Mouse (Mus musculus) activated CD4-positive, CD25-positive, alpha-beta regulatory T cell, adult 4 months (primary cell): ENCODE results near the gene Serpinb12. TPM values are rescaled to one million over a fixed set of nuclear protein-coding genes. Genes with fewer than 3 reads are reported as not detected.
"Not testable (repeated sequence)": the region's sequence is repeated elsewhere in the genome, so short reads cannot be mapped to it uniquely, and the experiment has no call there.

Experiments used
- ATAC-seq: one replicate; pipeline ENCODE4 v1.8.0; 2017
- polyA plus RNA-seq, 2 experiments: library from polyadenylated mRNA; unstranded; fragments of 100-300 nt; shearing (Covaris generic); gene quantifications; one replicate each; pipeline ENCODE4 v1.2.1; 2017

The Serpinb12 gene
- polyA plus RNA-seq: not detected

DNA sequence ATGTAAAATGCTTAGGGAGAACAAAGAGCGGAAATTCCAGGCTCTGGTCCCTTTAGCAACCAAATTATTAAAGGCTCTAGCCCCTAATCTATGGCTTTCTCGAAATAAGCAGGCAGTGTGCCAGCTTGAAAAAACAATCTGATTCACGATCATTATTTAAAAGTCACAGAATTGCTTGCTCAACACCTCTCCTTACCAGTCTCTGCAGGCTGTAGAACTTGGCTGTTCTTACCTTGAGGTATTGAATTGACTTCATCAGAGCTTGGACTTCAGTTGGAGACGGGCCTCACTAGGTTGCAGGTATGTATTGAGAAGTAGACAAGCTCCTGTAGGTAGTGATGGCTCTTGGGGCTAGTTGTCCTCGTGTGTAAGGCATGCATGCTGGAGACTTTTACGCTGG lies at the start of gene Serpinb12:
TSS of gene Serpinb12 (plus strand) at position 185 of the 400 bp plus-strand sequence.
- ATAC-seq: no peak

DNA sequence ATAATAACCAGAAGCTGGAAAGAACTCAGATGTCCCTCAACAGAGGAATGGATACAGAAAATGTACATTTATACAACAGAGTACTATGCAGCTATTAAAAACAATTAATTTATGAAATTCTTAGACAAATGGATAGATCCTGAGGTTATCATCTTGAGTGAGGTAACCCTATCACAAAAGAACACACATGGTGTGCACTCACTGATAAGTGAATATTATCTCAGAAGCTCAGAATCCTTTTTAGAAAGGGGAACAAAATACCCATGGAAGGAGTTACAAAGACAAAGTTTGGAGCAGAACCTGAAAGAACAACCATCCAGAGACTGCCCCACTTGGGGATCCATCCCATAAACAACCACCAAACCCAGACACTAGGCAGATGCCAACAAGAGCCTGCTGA lies 39.1 kb upstream of the Serpinb12 start:
- ATAC-seq: not testable (repeated sequence)

DNA sequence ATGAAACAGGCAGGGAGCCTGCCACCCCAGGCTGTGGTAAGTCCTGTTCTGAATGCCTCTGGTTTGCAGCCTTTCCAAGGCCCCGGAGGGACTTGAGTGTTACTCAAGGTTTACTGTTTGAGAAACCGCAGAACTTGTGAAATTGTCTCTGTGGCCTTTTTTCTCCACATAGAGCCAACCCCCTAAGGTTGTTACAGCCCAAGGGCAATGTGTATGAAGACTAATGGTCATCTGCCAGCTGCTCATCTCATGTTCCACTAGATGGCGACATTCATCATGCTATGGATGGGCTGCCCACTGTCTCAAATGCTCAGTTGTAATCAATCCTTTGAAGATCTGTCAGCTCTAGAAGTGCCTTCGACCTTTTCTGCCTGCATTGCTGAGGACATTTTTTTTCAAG lies 32.8 kb upstream of the Serpinb12 start:
- ATAC-seq: no peak

DNA sequence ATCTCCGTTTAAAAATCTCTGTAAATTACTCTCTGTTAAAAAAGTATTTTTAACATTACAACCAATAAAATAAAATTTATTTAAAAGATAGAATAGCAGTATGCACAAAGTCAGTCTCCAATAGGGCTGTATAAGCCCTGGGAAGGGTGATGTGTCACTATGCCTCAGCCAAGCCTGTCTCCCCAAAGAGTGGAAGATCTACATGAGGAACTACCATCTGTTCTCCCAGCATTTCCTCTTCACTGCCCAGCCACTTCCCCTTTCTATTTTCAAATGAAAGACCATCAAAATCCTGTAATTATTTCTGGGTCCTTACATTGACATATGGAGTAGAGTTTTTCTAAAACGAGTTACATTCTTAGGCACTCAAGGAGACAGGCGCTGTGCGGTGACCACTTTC lies 2.3 kb upstream of the Serpinb12 start:
- ATAC-seq: no peak

DNA sequence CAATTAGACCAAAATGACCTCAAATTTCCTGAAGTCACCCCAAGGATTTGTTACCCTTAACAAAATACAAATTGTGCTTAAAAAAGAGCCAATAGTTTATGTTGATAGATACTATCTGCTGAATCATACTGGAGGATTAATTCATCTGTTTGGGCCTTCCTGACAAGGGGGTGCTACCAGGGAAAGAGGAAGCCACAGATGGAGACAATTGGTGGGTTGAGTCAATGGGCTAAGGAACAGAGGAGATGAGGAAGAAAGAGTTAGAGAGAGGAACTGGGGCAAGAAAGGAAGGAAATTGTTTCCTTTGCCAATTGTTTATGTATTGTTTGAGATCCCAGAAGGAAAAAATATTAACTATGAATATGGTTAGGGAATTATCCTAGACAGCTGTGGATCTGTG lies 591 bp upstream of the Serpinb12 start:
- ATAC-seq: no peak

DNA sequence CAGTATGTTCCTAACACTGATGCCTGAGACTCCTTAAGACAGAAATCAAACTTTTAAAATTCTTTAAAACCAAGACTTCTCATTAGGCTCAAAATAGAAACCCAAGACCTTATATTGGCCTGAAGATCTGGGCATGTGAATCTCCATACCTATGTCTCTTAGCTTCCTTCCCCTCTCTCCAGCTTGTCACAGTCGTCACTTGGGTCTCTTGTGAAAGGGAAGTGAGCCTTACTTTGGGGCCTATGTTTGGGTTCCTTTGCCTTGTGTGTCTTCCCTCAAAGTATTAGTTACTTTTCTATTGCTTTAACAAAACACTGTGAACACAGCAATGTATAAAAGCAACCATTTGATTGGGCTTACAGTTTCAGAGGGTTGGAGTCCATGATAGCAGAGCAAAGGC lies 13.0 kb downstream of the Serpinb12 start:
- no peak for ATAC-seq

DNA sequence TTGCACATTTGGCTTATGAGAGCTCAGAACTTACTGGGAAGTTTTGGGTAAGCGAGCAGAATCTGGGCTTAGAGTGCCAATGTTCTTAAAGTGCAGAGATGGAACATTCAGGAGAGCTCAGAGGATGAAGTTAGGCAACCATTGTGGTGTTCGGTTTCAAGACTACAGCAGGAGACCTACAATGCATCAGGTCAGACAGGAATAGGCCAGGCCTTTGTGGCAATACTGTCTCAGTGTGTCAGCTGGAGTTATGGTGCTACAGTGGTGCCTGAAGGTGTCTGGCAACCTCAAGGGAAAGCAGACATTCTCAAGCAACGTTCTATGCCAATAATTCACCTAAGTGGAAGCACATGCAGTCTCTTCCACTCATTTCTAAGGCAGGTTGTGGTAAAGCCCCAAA lies 25.7 kb downstream of the Serpinb12 start:
- no peak for ATAC-seq

DNA sequence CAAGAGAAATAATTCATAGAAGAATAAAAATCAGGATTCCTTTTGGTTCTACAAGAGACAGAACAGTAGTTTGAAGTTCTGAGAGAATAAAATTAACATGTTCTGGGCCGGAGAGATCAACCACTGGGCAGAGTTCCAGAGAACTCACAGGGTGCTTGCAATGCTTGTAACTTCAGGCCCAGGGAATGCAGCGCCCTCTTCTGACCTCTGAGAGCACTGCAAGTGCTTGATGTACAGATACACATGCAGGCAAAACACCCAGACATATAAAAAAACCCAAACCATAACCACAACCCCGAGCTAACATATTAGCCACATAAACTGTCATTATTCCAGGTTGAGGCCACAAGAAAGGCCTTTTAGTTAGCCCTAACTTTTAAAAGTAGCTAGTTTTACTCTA lies 26.8 kb downstream of the Serpinb12 start:
- ATAC-seq: no peak

DNA sequence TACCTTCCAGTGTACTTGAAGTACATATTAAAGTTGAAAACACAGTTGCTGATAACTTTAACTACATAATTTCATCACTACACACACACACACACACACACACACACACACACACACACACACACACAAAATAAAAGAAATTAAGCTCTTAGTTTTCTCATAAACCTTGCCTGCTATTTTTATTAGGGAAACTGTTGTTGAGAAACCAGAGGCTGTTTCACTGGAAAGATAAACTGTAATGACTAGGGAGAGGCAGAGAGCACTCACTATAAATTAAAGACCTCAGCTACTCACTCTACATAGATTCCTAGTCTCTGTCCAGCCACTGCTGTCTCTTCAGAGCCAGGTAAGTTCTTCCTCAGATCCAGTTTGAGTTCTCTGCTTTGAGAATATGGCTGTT lies 46.4 kb downstream of the Serpinb12 start, which contains the start of gene Serpinb13:
TSS of gene Serpinb13 (plus strand) at position 301 of the 400 bp plus-strand sequence.
- ATAC-seq: no peak

DNA sequence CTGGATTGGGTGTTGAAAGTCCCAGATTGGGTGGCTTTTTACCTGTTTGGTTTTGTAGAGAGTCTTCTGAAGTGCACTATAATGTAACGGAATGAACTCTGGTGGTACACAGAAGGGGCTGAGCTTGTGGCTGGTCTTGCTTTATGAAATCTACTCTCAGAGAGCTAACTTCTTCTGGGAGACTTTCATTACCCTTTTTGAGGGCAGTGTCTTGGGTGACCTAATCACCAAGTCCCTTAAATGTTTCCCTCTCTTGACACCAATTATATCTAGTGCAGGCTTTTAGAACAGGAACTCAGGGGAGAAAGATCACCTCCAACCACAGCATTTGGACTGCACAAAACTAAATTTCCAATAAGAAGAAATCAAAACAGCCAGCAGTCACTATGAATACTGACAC lies 48.8 kb downstream of the Serpinb12 start:
- no peak for ATAC-seq

DNA sequence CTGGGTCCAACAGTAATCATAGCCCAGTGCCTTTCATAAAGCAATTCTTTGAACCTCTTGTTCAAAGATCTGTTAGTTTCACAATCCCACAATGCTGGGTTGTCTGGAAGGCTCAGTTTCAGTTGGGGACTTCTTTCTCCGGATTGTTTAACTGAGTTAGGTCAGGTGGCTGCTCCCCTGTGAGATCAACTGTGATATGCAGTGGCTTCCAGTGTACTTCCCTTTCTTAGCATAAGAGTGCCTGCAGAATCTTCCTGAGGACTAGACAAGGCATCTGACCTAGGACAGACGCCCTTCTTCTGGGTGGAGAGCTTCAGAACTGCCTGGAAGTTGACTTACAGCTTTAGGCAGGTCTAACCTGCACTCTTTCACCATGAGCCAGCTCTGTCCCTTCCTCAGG lies 49.6 kb downstream of the Serpinb12 start:
- ATAC-seq: no peak

DNA sequence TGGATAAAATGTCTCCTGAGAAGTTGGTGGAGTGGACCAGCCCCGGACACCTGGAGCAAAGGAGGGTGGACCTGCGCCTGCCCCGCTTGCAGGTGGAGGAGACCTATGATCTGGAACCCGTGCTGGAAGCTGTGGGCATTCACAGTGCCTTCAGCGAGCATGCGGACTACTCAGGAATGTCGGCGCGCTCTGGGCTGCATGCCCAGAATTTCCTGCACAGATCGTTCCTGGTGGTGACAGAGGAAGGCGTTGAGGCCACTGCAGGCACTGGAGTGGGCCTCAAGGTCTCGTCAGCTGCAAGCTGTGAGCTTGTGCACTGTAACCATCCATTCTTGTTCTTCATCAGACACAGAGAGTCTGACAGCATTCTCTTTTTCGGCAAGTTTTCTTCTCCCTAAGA lies 66.2 kb downstream of the Serpinb12 start:
- ATAC-seq: no peak

DNA sequence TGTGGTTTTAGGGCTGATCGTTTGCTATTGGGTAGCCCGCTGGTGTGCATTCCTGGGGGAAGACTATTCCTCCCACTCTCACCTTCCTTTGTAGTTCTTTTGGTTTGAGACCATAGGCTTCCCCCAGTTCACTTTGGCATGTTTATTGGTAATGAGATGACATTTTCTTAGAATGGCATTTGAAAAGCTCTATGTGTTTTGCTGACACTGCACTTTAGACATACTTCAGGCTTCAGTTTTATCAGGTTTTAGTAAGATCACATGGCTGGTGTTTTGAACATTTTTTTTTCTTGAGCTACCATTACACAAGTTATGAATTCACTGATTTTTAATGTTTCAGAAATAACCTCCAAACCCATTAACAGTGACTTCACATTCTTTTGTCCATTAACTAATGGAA lies 67.5 kb downstream of the Serpinb12 start:
- no peak for ATAC-seq

DNA sequence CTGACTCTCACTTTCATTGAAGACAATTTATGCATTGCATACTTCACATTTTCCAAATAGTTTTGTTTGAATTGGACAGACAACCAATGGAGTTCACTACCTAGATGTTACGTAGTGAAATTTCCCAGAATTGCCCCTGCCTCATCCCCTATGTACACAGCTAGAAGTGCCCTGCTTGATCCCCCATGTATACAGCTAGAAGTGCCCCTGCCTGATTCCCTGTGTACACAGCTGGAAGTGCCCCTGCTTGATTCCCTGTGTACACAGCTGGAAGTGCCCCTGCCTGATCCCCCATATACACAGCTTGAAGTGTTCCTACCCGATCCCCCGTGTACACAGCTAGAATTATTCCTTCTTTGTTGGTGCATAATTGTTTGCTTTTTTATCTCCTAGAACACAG lies 72.1 kb downstream of the Serpinb12 start:
- no peak for ATAC-seq

Other genes starting within 250 kb of the Serpinb12 start
- gene Bcl2, start 220.2 kb upstream of the Serpinb12 start, polyA plus RNA-seq: 100 to 1,000 TPM; 116 to 146 TPM
- 10 to 100 TPM; 26.6 to 27.8 TPM for gene Kdsr, start 174.7 kb upstream of the Serpinb12 start, polyA plus RNA-seq
- gene Vps4b, start 137.7 kb upstream of the Serpinb12 start, polyA plus RNA-seq: 10 to 100 TPM; 64.6 to 65.5 TPM
- not detected for gene Serpinb5, start 73.3 kb upstream of the Serpinb12 start, polyA plus RNA-seq
- not detected for gene Serpinb13, start 46.5 kb downstream of the Serpinb12 start, polyA plus RNA-seq
- gene Serpinb3a, start 117.9 kb downstream of the Serpinb12 start, polyA plus RNA-seq: not detected
- not detected for gene Serpinb3d, start 149.1 kb downstream of the Serpinb12 start, polyA plus RNA-seq